ENCODE assay signal across 8 mouse cellular contexts in the genomic region with DNA sequence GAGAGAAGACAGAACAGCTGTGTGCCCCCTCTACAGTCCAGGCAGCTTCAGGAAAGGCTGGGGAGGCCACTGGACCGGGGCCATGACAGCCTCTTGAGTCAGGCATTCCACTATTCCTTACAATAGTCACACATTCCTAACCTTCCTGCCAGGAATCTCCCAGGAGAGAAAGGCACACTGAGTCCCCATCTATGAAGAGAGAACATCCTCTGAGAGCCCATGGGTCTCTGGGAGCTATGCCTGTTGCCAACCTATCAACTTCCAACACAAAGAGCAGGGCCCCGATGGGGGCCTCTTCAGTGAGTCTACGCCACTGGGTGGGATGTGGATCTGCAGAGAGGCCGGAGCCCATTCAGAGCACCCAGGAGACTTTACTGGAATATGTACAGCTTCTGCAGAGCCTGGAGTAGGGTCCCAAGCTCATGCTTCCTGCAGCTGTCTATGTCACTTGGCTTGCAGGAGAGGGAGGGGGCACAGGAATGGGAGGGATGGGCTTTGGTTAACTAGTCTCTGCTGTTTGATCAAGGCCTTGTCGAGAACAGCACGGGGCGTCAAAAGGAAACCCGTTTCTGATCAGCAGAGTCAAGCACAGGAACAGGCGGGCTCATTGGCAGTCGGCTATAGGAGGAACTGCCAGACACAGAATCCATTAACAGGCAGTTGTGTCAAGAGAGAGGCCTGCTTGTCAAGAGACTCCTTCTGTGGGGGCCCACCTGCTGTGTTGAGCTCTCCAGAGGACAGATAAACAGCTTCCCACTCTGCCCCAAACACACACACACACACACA.
DNase-seq lines count a peak whose midpoint lies in the region; ATAC-seq and TF ChIP-seq lines count a peak whose summit lies in the region.

No protein-coding gene starts in this region.

- no peaks in the 10 kb centered on the region for H3K36me3 ChIP-seq in hindbrain, embryonic 15.5 days
- no peaks in the 10 kb centered on the region for H3K36me3 ChIP-seq in lung, embryonic 15.5 days
- no peaks in the 10 kb centered on the region for H3K36me3 ChIP-seq in stomach, embryonic 14.5 days (ENCODE audit: control insufficient read depth, insufficient read depth, low read length)

- TF ChIP-seq POLR2A in cerebellum, adult 2 months (IDR thresholded peaks at IDR 0.05; ENCODE audit: borderline replicate concordance, insufficient read depth, low read length): no peak

- no peaks in the 10 kb centered on the region for H3K27me3 ChIP-seq in hindbrain, embryonic 15.5 days
- no peaks in the 10 kb centered on the region for H3K27me3 ChIP-seq in lung, embryonic 15.5 days
- H3K27me3 ChIP-seq in stomach, embryonic 14.5 days (ENCODE audit: control insufficient read depth, insufficient read depth, low read length): no peaks in the 10 kb centered on the region
- H3K27me3 ChIP-seq in cerebellum, adult 2 months (ENCODE audit: control insufficient read depth, insufficient read depth, low read length): no peaks in the 10 kb centered on the region

- H3K9me3 ChIP-seq in hindbrain, embryonic 15.5 days: no peaks in the 10 kb centered on the region
- H3K9me3 ChIP-seq in lung, embryonic 15.5 days: no peaks in the 10 kb centered on the region
- no peaks in the 10 kb centered on the region for H3K9me3 ChIP-seq in stomach, embryonic 14.5 days (ENCODE audit: control insufficient read depth, low read depth, low read length)

- 24% methylated on average over 10 of the region's 10 CpGs for WGBS in hindbrain, embryonic 15.5 days
- 16% methylated on average over 10 of the region's 10 CpGs for WGBS in lung, embryonic 15.5 days
- 32% methylated on average over 10 of the region's 10 CpGs for WGBS in stomach, embryonic 14.5 days
- WGBS in cerebellum, adult 2 months: 56% methylated on average over 10 of the region's 10 CpGs

- H3K4me3 ChIP-seq in gastrocnemius, adult 2 months: no peak overlapping the region
- H3K4me3 ChIP-seq in hindbrain, embryonic 15.5 days: no peak overlapping the region
- H3K4me3 ChIP-seq in lung, embryonic 15.5 days: no peak overlapping the region
- no peak overlapping the region for H3K4me3 ChIP-seq in stomach, embryonic 14.5 days (ENCODE audit: low read depth, low read length)
- H3K4me3 ChIP-seq in cerebellum, adult 2 months (replicated peaks; ENCODE audit: insufficient read depth, low read depth, low read length): no peak overlapping the region

- no peak overlapping the region for H3K9ac ChIP-seq in hindbrain, embryonic 15.5 days
- no peak overlapping the region for H3K9ac ChIP-seq in lung, embryonic 15.5 days
- no peak overlapping the region for H3K9ac ChIP-seq in stomach, embryonic 14.5 days (replicated peaks; ENCODE audit: low read depth, low read length)

- intact Hi-C loops in gastrocnemius, adult 2 months (cut with DNase I): no loop called here

- peaks cover 96% of the 10 kb centered on the region for H3K4me1 ChIP-seq in hindbrain, embryonic 15.5 days (replicated peaks)
- peaks cover 82% of the 10 kb centered on the region for H3K4me1 ChIP-seq in lung, embryonic 15.5 days
- peaks cover 59% of the 10 kb centered on the region for H3K4me1 ChIP-seq in stomach, embryonic 14.5 days (ENCODE audit: control insufficient read depth, insufficient read depth, low read length)
- H3K4me1 ChIP-seq in cerebellum, adult 2 months (ENCODE audit: control insufficient read depth, insufficient read depth, low read length): peaks cover 21% of the 10 kb centered on the region

- peak; percentile 35 for DNase-seq in thymus, postnatal 4 days
- no peak for DNase-seq in thymus, postnatal 10 days (ENCODE audit: low spot score in 2 of 2)
- DNase-seq in gastrocnemius, adult 2 months: peak; percentile 67
- no peak for DNase-seq in cerebellum, adult 2 months
- no peak for DNase-seq in cerebellum, adult 11 months

- TF ChIP-seq CTCF in gastrocnemius, adult 2 months (IDR thresholded peaks at IDR 0.05): peak; percentile 6; the same call in 1 of the 2 replicates
- no peak for TF ChIP-seq CTCF in cerebellum, adult 2 months (IDR thresholded peaks at IDR 0.05; ENCODE audit: borderline replicate concordance, insufficient read depth, low read depth, low read length)

- peak overlapping the region; percentile 85 for H3K27ac ChIP-seq in gastrocnemius, adult 2 months
- H3K27ac ChIP-seq in hindbrain, embryonic 15.5 days (replicated peaks): peak overlapping the region; percentile 78
- peak overlapping the region; percentile 57 for H3K27ac ChIP-seq in lung, embryonic 15.5 days
- H3K27ac ChIP-seq in stomach, embryonic 14.5 days (ENCODE audit: low read length): peak overlapping the region; percentile 39; the same call in 1 of the 2 replicates
- no peak overlapping the region for H3K27ac ChIP-seq in cerebellum, adult 2 months (ENCODE audit: insufficient read depth, low read length)

- ATAC-seq in hindbrain, embryonic 15.5 days (ENCODE audit: low FRiP score, low read depth): peak; percentile 54; the same call in 1 of the 2 replicates
- peak; percentile 37 for ATAC-seq in lung, embryonic 15.5 days (ENCODE audit: borderline replicate concordance, extremely low read depth, low FRiP score, low TSS enrichment)
- ATAC-seq in stomach, embryonic 14.5 days (ENCODE audit: insufficient number of reproducible peaks, insufficient read depth, low FRiP score, low read depth): no peak; the same call in 1 of the 2 replicates

- no peak overlapping the region for H3K4me2 ChIP-seq in hindbrain, embryonic 15.5 days
- no peak overlapping the region for H3K4me2 ChIP-seq in lung, embryonic 15.5 days
- no peak overlapping the region for H3K4me2 ChIP-seq in stomach, embryonic 14.5 days (replicated peaks; ENCODE audit: low read depth, low read length)

Comparison
In these comparisons a context has a peak if more than half of its experiments do, and no peak if none do; other contexts are left out.
1. DNase-seq: peak in thymus, postnatal 4 days (single experiment) and gastrocnemius, adult 2 months (single experiment); none in thymus, postnatal 10 days (0 of 2), cerebellum, adult 2 months (0 of 2) and cerebellum, adult 11 months (single experiment).